26 mouse cellular contexts compared by ENCODE assay signal in genomic region chr12:29555718-29556117, GRCm38 (mm10). TPM values are rescaled to one million over a fixed set of nuclear protein-coding genes. Genes with fewer than 3 reads are reported as not detected.
DNase-seq lines count a peak whose midpoint lies in the region; TF ChIP-seq lines count a peak whose summit lies in the region.
"Had no signal": no experiment of that assay in that cellular context is flagged by ENCODE, and none has a peak within 500 bp of the region (broad histone marks: within the 10 kb centered on the region; RNA-seq: fewer than 3 reads in every experiment).

No protein-coding gene starts in this region.

- peak overlapping the region; percentile 85 for H3K27ac ChIP-seq in layer of hippocampus, adult 2 months
- H3K27ac ChIP-seq in cortical plate, adult 2 months (ENCODE audit: insufficient read depth, low read length) = no peak overlapping the region
- H3K27ac ChIP-seq in olfactory bulb, adult 2 months (ENCODE audit: insufficient read depth, low read depth, low read length) = peak overlapping the region; percentile 26; the same call in 1 of the 2 replicates
- H3K27ac ChIP-seq: embryonic facial prominence, embryonic 12.5 days; forebrain, embryonic 13.5 days; heart, embryonic 10.5 days; limb, embryonic 15.5 days; midbrain, embryonic 13.5 days; stomach, embryonic 15.5 days had no signal

- peak; percentile 62 to 79 for DNase-seq in layer of hippocampus, adult 2 months (ENCODE audit: low spot score in 2 of 2)
- no peak for DNase-seq in layer of hippocampus, adult 9-10 months (ENCODE audit: low spot score)
- DNase-seq in layer of hippocampus, adult 8-10 months (ENCODE audit: low spot score in 2 of 2) = peak; percentile 68 to 72
- no peak for DNase-seq in cerebellum, postnatal 14 days
- DNase-seq in spleen, adult 18-20 months = no peak
- no peak for DNase-seq in urinary bladder, postnatal 36 days (ENCODE audit: low spot score in 2 of 2)
- DNase-seq: B cell, adult 2 months; cerebellum, adult 8-10 months; gastrocnemius, postnatal 36 days; heart, postnatal 10 days; kidney, adult 2 months; kidney, postnatal 10 days; lung, postnatal 10 days; retina, postnatal 1 day had no signal

- no peak for TF ChIP-seq CTCF in layer of hippocampus, adult 2 months (conservative IDR thresholded peaks at IDR 0.05)
- no peak for TF ChIP-seq CTCF in cortical plate, adult 2 months (IDR thresholded peaks at IDR 0.05; ENCODE audit: extremely low read depth, insufficient read depth, low read length)
- no peak for TF ChIP-seq CTCF in olfactory bulb, adult 2 months (IDR thresholded peaks at IDR 0.05; ENCODE audit: insufficient read depth, low read depth, low read length)

- H3K4me1 ChIP-seq in cortical plate, adult 2 months (ENCODE audit: control insufficient read depth, insufficient read depth, low read length) = peaks cover 27% of the 10 kb centered on the region
- peaks cover 24% of the 10 kb centered on the region for H3K4me1 ChIP-seq in olfactory bulb, adult 2 months (ENCODE audit: control insufficient read depth, insufficient read depth, low read length)
- H3K4me1 ChIP-seq: embryonic facial prominence, embryonic 12.5 days; heart, embryonic 10.5 days; limb, embryonic 15.5 days; stomach, embryonic 15.5 days had no signal

- WGBS in olfactory bulb, adult 2 months = 39% methylated on average over 4 of the region's 4 CpGs

- no peak overlapping the region for H3K4me3 ChIP-seq in layer of hippocampus, adult 2 months
- H3K4me3 ChIP-seq in cortical plate, adult 2 months (ENCODE audit: insufficient read depth, low read length) = no peak overlapping the region
- no peak overlapping the region for H3K4me3 ChIP-seq in olfactory bulb, adult 2 months (ENCODE audit: insufficient read depth, low read depth, low read length)
- H3K4me3 ChIP-seq: embryonic facial prominence, embryonic 12.5 days; erythroblast, embryonic 14.5 days; forebrain, embryonic 13.5 days; heart, embryonic 10.5 days; limb, embryonic 15.5 days; midbrain, embryonic 13.5 days; stomach, embryonic 15.5 days had no signal

- 0 out of 2 replicates have a peak, but pooled peaks have one; percentile 14 for TF ChIP-seq POLR2A in cortical plate, adult 2 months (IDR thresholded peaks at IDR 0.05; ENCODE audit: extremely low read depth, insufficient read depth, low read length)
- TF ChIP-seq POLR2A in olfactory bulb, adult 2 months (IDR thresholded peaks at IDR 0.05; ENCODE audit: insufficient read depth, low read depth, low read length) = no peak

RNA-seq across cellular contexts. Expression of gene Myt1l, which starts 27.5 kb away (rescaled TPM):
- total RNA-seq in layer of hippocampus, adult 2 months (2021) = 100 to 1,000 TPM; 228 to 229 TPM
- polyA plus RNA-seq in cortical plate, adult 2 months (2012; rRNA removed) = 71.5 and 74.1 TPM in 2 replicates
- 100 to 1,000 TPM; 184 to 212 (median 200) TPM for total RNA-seq in layer of hippocampus, adult 8-10 months (2022)
- polyA plus RNA-seq in olfactory bulb, adult 2 months (2012; ENCODE audit: insufficient read depth, insufficient read length, low replicate concordance, missing spikeins) = 369 TPM in 1 of 2 replicates, not detected in the other
- total RNA-seq: common myeloid progenitor, adult 5-6 weeks; gastrocnemius, postnatal 36 days; megakaryocyte progenitor cell, adult 5-6 weeks; neutrophil, adult 5-6 weeks had no signal
- polyA plus RNA-seq: erythroblast, embryonic 14.5 days; heart, embryonic 10.5 days; kidney, adult 2 months had no signal

Comparison
In these comparisons a context has a peak if more than half of its experiments do, and no peak if none do; other contexts are left out.
1. DNase-seq: peak in layer of hippocampus, adult 2 months (2 of 2) and layer of hippocampus, adult 8-10 months (2 of 2); none in layer of hippocampus, adult 9-10 months (single experiment), cerebellum, postnatal 14 days (0 of 2), spleen, adult 18-20 months (0 of 2) and urinary bladder, postnatal 36 days (0 of 2).